Mouse (Mus musculus): Measurements from ENCODE around the gene Tbc1d30. TPM values are rescaled to one million over a fixed set of nuclear protein-coding genes. Genes with fewer than 3 reads are reported as not detected.

The Tbc1d30 gene
- polyA plus RNA-seq, 1 experiment from 2014 or later: 2.8 TPM

GRCm38 (mm10) chr10:121282926-121283325, 68.2 kb downstream of the Tbc1d30 start:
- ATAC-seq (ENCODE audit: insufficient number of reproducible peaks, insufficient read depth, low FRiP score, low TSS enrichment): no peak
- WGBS: 82% methylated on average over 6 of the region's 6 CpGs
- no peak overlapping the region for H3K9ac ChIP-seq

GRCm38 (mm10) chr10:121282436-121282835, 68.6 kb downstream of the Tbc1d30 start:
- H3K36me3 ChIP-seq: no peaks in the 10 kb centered on the region
- no peaks in the 10 kb centered on the region for H3K27me3 ChIP-seq
- H3K4me2 ChIP-seq (replicated peaks): no peak overlapping the region
- 62% methylated on average over 11 of the region's 11 CpGs for WGBS
- H3K4me3 ChIP-seq: no peak overlapping the region
- ATAC-seq (ENCODE audit: insufficient number of reproducible peaks, insufficient read depth, low FRiP score, low TSS enrichment): no peak
- no peaks in the 10 kb centered on the region for H3K9me3 ChIP-seq
- H3K4me1 ChIP-seq: peaks cover 17% of the 10 kb centered on the region
- H3K27ac ChIP-seq: no peak overlapping the region
- H3K9ac ChIP-seq: no peak overlapping the region

More at GRCm38 (mm10) chr10:121282926-121283325, 68.2 kb downstream of the Tbc1d30 start:
- Histone ChIP-seq H3K4me3 (no peak overlapping the region), H3K4me1 (peaks cover 17% of the 10 kb centered on the region), H3K9me3 (no peaks in the 10 kb centered on the region), H3K27ac (no peak overlapping the region), H3K36me3 (no peaks in the 10 kb centered on the region), H3K27me3 (no peaks in the 10 kb centered on the region), H3K4me2 (replicated peaks) (no peak overlapping the region)

- Histone ChIP-seq H3K4me3 (no peak overlapping the region), H3K4me2 (replicated peaks) (no peak overlapping the region), H3K9me3 (no peaks in the 10 kb centered on the region), H3K36me3 (no peaks in the 10 kb centered on the region), H3K27me3 (no peaks in the 10 kb centered on the region), H3K4me1 (peaks cover 17% of the 10 kb centered on the region), H3K9ac (no peak overlapping the region), H3K27ac (no peak overlapping the region)
- ATAC-seq (ENCODE audit: insufficient number of reproducible peaks, insufficient read depth, low FRiP score, low TSS enrichment): no peak
- WGBS: 86% methylated on average over 11 of the region's 11 CpGs
Observed at GRCm38 (mm10) chr10:121280943-121281342, 70.1 kb downstream of the Tbc1d30 start.

GRCm38 (mm10) chr10:121277022-121277471, 74.0 kb downstream of the Tbc1d30 start:
- Histone ChIP-seq H3K4me3 (no peak overlapping the region), H3K4me2 (replicated peaks) (no peak overlapping the region), H3K27me3 (no peaks in the 10 kb centered on the region), H3K27ac (no peak overlapping the region), H3K36me3 (no peaks in the 10 kb centered on the region), H3K4me1 (0 out of 2 replicates have a peak, but pooled peaks cover 7% of the 10 kb centered on the region), H3K9ac (no peak overlapping the region), H3K9me3 (0 out of 2 replicates have a peak, but pooled peaks cover 3% of the 10 kb centered on the region)
- no peak for ATAC-seq (ENCODE audit: insufficient number of reproducible peaks, insufficient read depth, low FRiP score, low TSS enrichment)
- WGBS: 71% methylated on average over 2 of the region's 2 CpGs

GRCm38 (mm10) chr10:121274964-121275363, 76.1 kb downstream of the Tbc1d30 start:
- Histone ChIP-seq H3K9ac (no peak overlapping the region), H3K9me3 (0 out of 2 replicates have a peak, but pooled peaks cover 3% of the 10 kb centered on the region), H3K27me3 (no peaks in the 10 kb centered on the region), H3K27ac (no peak overlapping the region), H3K4me2 (replicated peaks) (no peak overlapping the region), H3K4me3 (no peak overlapping the region), H3K4me1 (0 out of 2 replicates have a peak, but pooled peaks cover 3% of the 10 kb centered on the region), H3K36me3 (no peaks in the 10 kb centered on the region; the same call in 1 of the 2 replicates)
- no peak for ATAC-seq (ENCODE audit: insufficient number of reproducible peaks, insufficient read depth, low FRiP score, low TSS enrichment)
- 68% methylated on average over 1 of the region's 1 CpGs for WGBS

- 78% methylated on average over 8 of the region's 8 CpGs for WGBS
- no peak for ATAC-seq (ENCODE audit: insufficient number of reproducible peaks, insufficient read depth, low FRiP score, low TSS enrichment)
Observed at GRCm38 (mm10) chr10:121271002-121271401, 80.1 kb downstream of the Tbc1d30 start.

GRCm38 (mm10) chr10:121268771-121269170, 82.3 kb downstream of the Tbc1d30 start:
- no peaks in the 10 kb centered on the region; the same call in 1 of the 2 replicates for H3K36me3 ChIP-seq
- no peaks in the 10 kb centered on the region for H3K9me3 ChIP-seq
- H3K4me3 ChIP-seq: no peak overlapping the region
- H3K27ac ChIP-seq: no peak overlapping the region
- no peak overlapping the region for H3K9ac ChIP-seq
- no peaks in the 10 kb centered on the region for H3K4me1 ChIP-seq
- no peaks in the 10 kb centered on the region for H3K27me3 ChIP-seq
- no peak for ATAC-seq (ENCODE audit: insufficient number of reproducible peaks, insufficient read depth, low FRiP score, low TSS enrichment)
- WGBS: 87% methylated on average over 8 of the region's 8 CpGs
- no peak overlapping the region for H3K4me2 ChIP-seq (replicated peaks)

More at GRCm38 (mm10) chr10:121271002-121271401, 80.1 kb downstream of the Tbc1d30 start:
- H3K4me1 ChIP-seq: no peaks in the 10 kb centered on the region
- 0 out of 2 replicates have a peak, but pooled peaks cover 3% of the 10 kb centered on the region for H3K9me3 ChIP-seq
- no peak overlapping the region for H3K9ac ChIP-seq
- H3K4me3 ChIP-seq: no peak overlapping the region
- H3K4me2 ChIP-seq (replicated peaks): no peak overlapping the region
- H3K36me3 ChIP-seq: no peaks in the 10 kb centered on the region; the same call in 1 of the 2 replicates
- no peak overlapping the region for H3K27ac ChIP-seq
- H3K27me3 ChIP-seq: no peaks in the 10 kb centered on the region

GRCm38 (mm10) chr10:121264204-121264575, 86.9 kb downstream of the Tbc1d30 start:
- Histone ChIP-seq H3K4me1 (no peaks in the 10 kb centered on the region), H3K27me3 (no peaks in the 10 kb centered on the region), H3K4me2 (replicated peaks) (no peak overlapping the region), H3K9ac (no peak overlapping the region), H3K27ac (no peak overlapping the region), H3K9me3 (no peaks in the 10 kb centered on the region), H3K36me3 (no peaks in the 10 kb centered on the region), H3K4me3 (no peak overlapping the region)
- ATAC-seq (ENCODE audit: insufficient number of reproducible peaks, insufficient read depth, low FRiP score, low TSS enrichment): no peak
- 67% methylated on average over 7 of the region's 7 CpGs for WGBS

- 86% methylated on average over 21 of the region's 21 CpGs for WGBS
- Histone ChIP-seq H3K4me2 (replicated peaks) (no peak overlapping the region), H3K9ac (no peak overlapping the region), H3K36me3 (no peaks in the 10 kb centered on the region), H3K4me3 (no peak overlapping the region), H3K4me1 (no peaks in the 10 kb centered on the region), H3K27me3 (no peaks in the 10 kb centered on the region), H3K27ac (no peak overlapping the region), H3K9me3 (no peaks in the 10 kb centered on the region)
- ATAC-seq (ENCODE audit: insufficient number of reproducible peaks, insufficient read depth, low FRiP score, low TSS enrichment): no peak
Observed at GRCm38 (mm10) chr10:121263520-121264203, 87.4 kb downstream of the Tbc1d30 start.

- Histone ChIP-seq H3K36me3 (no peaks in the 10 kb centered on the region), H3K27me3 (no peaks in the 10 kb centered on the region), H3K4me1 (no peaks in the 10 kb centered on the region), H3K4me3 (no peak overlapping the region), H3K9me3 (no peaks in the 10 kb centered on the region), H3K27ac (no peak overlapping the region), H3K4me2 (replicated peaks) (no peak overlapping the region), H3K9ac (no peak overlapping the region)
- WGBS: 92% methylated on average over 8 of the region's 8 CpGs
- ATAC-seq (ENCODE audit: insufficient number of reproducible peaks, insufficient read depth, low FRiP score, low TSS enrichment): no peak
Observed at GRCm38 (mm10) chr10:121262206-121262605, 88.9 kb downstream of the Tbc1d30 start.

GRCm38 (mm10) chr10:121261036-121261592, 90.0 kb downstream of the Tbc1d30 start:
- H3K27me3 ChIP-seq: no peaks in the 10 kb centered on the region
- no peak overlapping the region for H3K4me3 ChIP-seq
- 90% methylated on average over 6 of the region's 6 CpGs for WGBS
- H3K9ac ChIP-seq: no peak overlapping the region
- ATAC-seq (ENCODE audit: insufficient number of reproducible peaks, insufficient read depth, low FRiP score, low TSS enrichment): no peak
- H3K4me2 ChIP-seq (replicated peaks): no peak overlapping the region
- H3K36me3 ChIP-seq: no peaks in the 10 kb centered on the region
- H3K9me3 ChIP-seq: no peaks in the 10 kb centered on the region
- no peak overlapping the region for H3K27ac ChIP-seq
- no peaks in the 10 kb centered on the region for H3K4me1 ChIP-seq

All from embryonic facial prominence, embryonic 12.5 days (tissue).